Mouse (Mus musculus) spleen, adult 2 months (tissue): ENCODE results near the gene Map3k10.

Source experiments
- CTCF ChIP-seq: fragments of 200-500 bp; IDR thresholded peaks from 2 replicates; pipeline ENCODE4 v1.5.1; 2011; ENCODE audit warnings: mild to moderate bottlenecking, inconsistent platforms; ENCODE audit not compliant: insufficient read depth, insufficient read length, insufficient replicate concordance; ENCODE audit errors: extremely low read depth
- POLR2A ChIP-seq: fragments of 200-500 bp; IDR thresholded peaks from 2 replicates; pipeline ENCODE4 v1.6.1; 2011; ENCODE audit warnings: low read depth, low read length, inconsistent platforms

- TF ChIP-seq CTCF (no peak), POLR2A (no peak)
Observed at GRCm38 (mm10) chr7:27609285-27609684, 65.1 kb downstream of the Map3k10 start.
